Mouse (Mus musculus) limb, embryonic 12.5 days (tissue): ENCODE measurements around the gene Scnn1b. TPM values are rescaled to one million over a fixed set of nuclear protein-coding genes. Genes with fewer than 3 reads are reported as not detected.

Experiments used
- polyA plus RNA-seq: library from polyadenylated mRNA; unstranded; fragments of >200 nt; fragmentation: Nextera tagmentation; extraction: Ambion mirVana; gene quantifications from 2 replicates; pipeline ENCODE4 v1.2.1, GENCODE M21; 2016

Gene Scnn1b
- polyA plus RNA-seq, 1 experiment from 2014 or later = not detected

Other genes with a start within 250 kb of the Scnn1b start
- 2.0 TPM in 2 replicates for gene Usp31, start 157.8 kb upstream of the Scnn1b start, polyA plus RNA-seq
- gene Scnn1g, start 130.6 kb upstream of the Scnn1b start, polyA plus RNA-seq = 0.06 and 0.15 TPM in 2 replicates
- 25.2 and 25.6 TPM in 2 replicates for gene Cog7, start 116.7 kb downstream of the Scnn1b start, polyA plus RNA-seq
- gene Gga2, start 156.2 kb downstream of the Scnn1b start, polyA plus RNA-seq = 160 and 166 TPM in 2 replicates
- 94.6 and 100.0 TPM in 2 replicates for gene Ubfd1, start 202.1 kb downstream of the Scnn1b start, polyA plus RNA-seq
- gene Ears2, start 202.2 kb downstream of the Scnn1b start, polyA plus RNA-seq = 15.9 and 16.1 TPM in 2 replicates
- 666 and 716 TPM in 2 replicates for gene Ndufab1, start 236.8 kb downstream of the Scnn1b start, polyA plus RNA-seq